Mouse (Mus musculus): ENCODE measurements at regions not wholly inside any gene's neighbourhood (a gene's known extent, or its start where the extent isn't known, plus 50 kb on each side); places are given as distances from the start of the nearest gene placed in this dataset.

DNA sequence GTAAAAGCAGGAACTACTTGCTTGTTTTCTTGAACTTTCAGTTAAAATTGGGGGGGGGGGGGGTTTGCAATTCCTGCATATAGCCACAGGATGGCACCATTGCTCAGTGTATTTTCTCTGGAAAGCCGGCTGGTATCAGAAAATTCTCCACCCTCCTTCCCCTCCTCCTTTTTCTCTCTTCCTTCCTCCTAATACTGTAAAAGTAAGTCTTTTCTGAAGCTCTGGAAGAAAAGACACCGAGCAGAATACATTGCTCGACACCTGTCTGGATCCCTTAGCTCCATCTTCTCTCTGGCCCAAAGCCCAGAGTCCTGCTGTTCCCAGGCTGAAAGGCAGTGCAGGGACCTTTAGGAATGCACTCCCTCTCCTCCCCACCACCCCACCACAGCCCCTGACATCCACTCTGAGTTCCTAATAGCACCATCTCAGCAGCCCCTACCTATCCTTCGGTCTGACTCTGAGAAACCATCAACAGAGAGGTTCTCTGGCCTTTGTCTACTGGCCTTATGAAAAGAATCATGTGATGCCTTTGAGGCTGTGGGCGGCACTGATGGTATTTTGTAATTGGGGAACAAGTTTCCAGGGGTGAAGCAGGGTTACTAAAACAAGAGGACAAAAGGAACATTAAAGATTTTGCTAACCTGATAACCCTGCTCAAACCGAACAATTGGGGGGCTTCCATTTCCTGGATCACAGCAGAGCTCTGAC lies 119.9 kb downstream of the Tmem17 start:
- peak; percentile 67; the same call in 1 of the 2 replicates for TF ChIP-seq CTCF (IDR thresholded peaks at IDR 0.05; ENCODE audit: borderline replicate concordance, extremely low read depth, insufficient read depth, insufficient read length)
- no peak for TF ChIP-seq POLR2A (IDR thresholded peaks at IDR 0.05; ENCODE audit: borderline replicate concordance, extremely low read depth, insufficient read depth, insufficient read length, poor library complexity, severe bottlenecking)

All from brain, embryonic 14.5 days (tissue).